Mouse (Mus musculus) kidney, embryonic 14.5 days (tissue): Measurements from ENCODE around the gene Wdr63. TPM values are rescaled to one million over a fixed set of nuclear protein-coding genes. Genes with fewer than 3 reads are reported as not detected.

Experiments used
- ATAC-seq: fragments of 200-750 bp; cut with Nextera tagmentation; 2 replicates; pipeline ENCODE4 v1.8.0; 2017; ENCODE audit warnings: moderate number of reproducible peaks, mild to moderate bottlenecking, moderate TSS enrichment, moderate library complexity; ENCODE audit not compliant: low FRiP score, low TSS enrichment
- H3K27ac ChIP-seq: fragments of 300-500 bp; sonication (generic); 2 replicates; pipeline ENCODE4 v1.5.1; 2014; ENCODE audit warnings: low read depth, mild to moderate bottlenecking, low read length, moderate library complexity, mixed read lengths
- H3K27me3 ChIP-seq: fragments of 300-500 bp; sonication (generic); 2 replicates; pipeline ENCODE4 v1.6.1; 2014; ENCODE audit warnings: mild to moderate bottlenecking, low read length; ENCODE audit not compliant: control insufficient read depth, insufficient read depth
- H3K36me3 ChIP-seq: fragments of 300-500 bp; sonication (generic); 2 replicates; pipeline ENCODE4 v1.6.1; 2014; ENCODE audit warnings: low read length, mixed read lengths; ENCODE audit not compliant: control insufficient read depth, insufficient read depth
- H3K4me1 ChIP-seq: fragments of 300-500 bp; sonication (generic); 2 replicates; pipeline ENCODE4 v1.6.1; 2014; ENCODE audit warnings: low read length, mixed read lengths; ENCODE audit not compliant: control insufficient read depth, insufficient read depth
- H3K4me2 ChIP-seq: fragments of 300-500 bp; sonication (generic); replicated peaks from 2 replicates; pipeline ENCODE4 v1.6.1; 2014; ENCODE audit warnings: low read depth, mild to moderate bottlenecking, low read length
- H3K4me3 ChIP-seq: fragments of 300-500 bp; sonication (generic); 2 replicates; pipeline ENCODE4 v1.5.1; 2014; ENCODE audit warnings: mild to moderate bottlenecking, low read length
- H3K9ac ChIP-seq: fragments of 300-500 bp; sonication (generic); 2 replicates; pipeline ENCODE4 v1.6.1; 2014; ENCODE audit warnings: low read depth, mild to moderate bottlenecking, low read length, moderate library complexity
- H3K9me3 ChIP-seq: fragments of 300-500 bp; sonication (generic); 2 replicates; pipeline ENCODE4 v1.6.1; 2016; ENCODE audit warnings: low read length; ENCODE audit not compliant: control insufficient read depth
- WGBS: fragments of 180-500 bp; shearing (Covaris S2); extraction: QIAGEN DNeasy Blood & Tissue Kit; methylation state at CpG from one replicate; pipeline ENCODE4 v1.1.7; 2014; 5-methylcytosine and 5-hydroxymethylcytosine counted together
- polyA plus RNA-seq: library from polyadenylated mRNA; unstranded; fragments of >200 nt; fragmentation: Nextera tagmentation; extraction: Ambion mirVana; gene quantifications from 2 replicates; pipeline ENCODE4 v1.2.1, GENCODE M21; 2014

Gene Wdr63
- polyA plus RNA-seq, 1 experiment from 2014 or later: not detected

DNA sequence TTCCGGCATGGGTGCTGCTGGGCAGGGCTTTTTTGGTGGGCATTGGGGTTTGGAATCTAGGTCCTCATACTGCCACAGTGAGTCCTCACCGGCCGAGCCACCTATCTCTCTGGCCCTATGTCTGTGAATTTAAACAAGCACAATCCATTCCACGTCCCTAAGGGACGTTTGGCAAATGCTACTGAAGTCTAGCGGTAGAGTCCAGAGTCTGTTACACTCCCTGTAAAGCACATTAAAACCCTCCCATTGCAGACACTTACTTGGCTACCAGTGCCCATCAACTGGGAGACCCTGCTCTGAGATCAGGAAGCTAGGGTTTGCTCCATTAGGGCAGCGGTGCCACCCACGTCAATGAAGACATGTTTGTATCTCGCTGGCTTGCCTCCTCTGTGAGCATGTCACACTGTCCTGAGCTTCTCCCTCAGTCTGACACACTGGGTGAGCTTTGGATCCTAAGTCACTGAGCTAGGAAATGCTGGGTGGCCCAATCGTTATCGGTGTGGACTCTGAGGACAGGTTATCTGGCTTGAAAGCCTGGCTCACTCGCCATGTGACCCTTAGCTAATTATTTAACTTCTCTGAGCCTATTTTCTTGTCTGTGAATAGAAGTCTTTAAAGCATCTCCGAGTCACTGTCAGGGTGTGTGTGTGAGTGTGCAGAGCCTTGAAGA, 16.8 kb downstream of the Wdr63 start:
- Histone ChIP-seq H3K36me3 (no peaks in the 10 kb centered on the region), H3K27me3 (no peaks in the 10 kb centered on the region), H3K27ac (no peak overlapping the region), H3K4me2 (no peak overlapping the region), H3K4me1 (no peaks in the 10 kb centered on the region), H3K9ac (no peak overlapping the region), H3K9me3 (no peaks in the 10 kb centered on the region), H3K4me3 (no peak overlapping the region)
- no peak for ATAC-seq
- WGBS: 94% methylated on average over 13 of the region's 13 CpGs

GRCm38 (mm10) chr3:146080241-146080640, 27.7 kb downstream of the Wdr63 start:
- Histone ChIP-seq H3K4me2 (no peak overlapping the region), H3K4me1 (no peaks in the 10 kb centered on the region), H3K9ac (no peak overlapping the region), H3K9me3 (no peaks in the 10 kb centered on the region), H3K36me3 (no peaks in the 10 kb centered on the region), H3K4me3 (no peak overlapping the region), H3K27ac (no peak overlapping the region), H3K27me3 (no peaks in the 10 kb centered on the region)
- no peak for ATAC-seq
- 89% methylated on average over 12 of the region's 12 CpGs for WGBS

GRCm38 (mm10) chr3:146072780-146073179, 35.1 kb downstream of the Wdr63 start:
- H3K36me3 ChIP-seq: no peaks in the 10 kb centered on the region
- no peak overlapping the region for H3K4me2 ChIP-seq
- ATAC-seq: no peak
- WGBS: 71% methylated on average over 7 of the region's 7 CpGs
- no peak overlapping the region for H3K4me3 ChIP-seq
- H3K4me1 ChIP-seq: no peaks in the 10 kb centered on the region
- H3K9me3 ChIP-seq: no peaks in the 10 kb centered on the region
- no peak overlapping the region for H3K9ac ChIP-seq
- H3K27ac ChIP-seq: no peak overlapping the region
- no peaks in the 10 kb centered on the region for H3K27me3 ChIP-seq

DNA sequence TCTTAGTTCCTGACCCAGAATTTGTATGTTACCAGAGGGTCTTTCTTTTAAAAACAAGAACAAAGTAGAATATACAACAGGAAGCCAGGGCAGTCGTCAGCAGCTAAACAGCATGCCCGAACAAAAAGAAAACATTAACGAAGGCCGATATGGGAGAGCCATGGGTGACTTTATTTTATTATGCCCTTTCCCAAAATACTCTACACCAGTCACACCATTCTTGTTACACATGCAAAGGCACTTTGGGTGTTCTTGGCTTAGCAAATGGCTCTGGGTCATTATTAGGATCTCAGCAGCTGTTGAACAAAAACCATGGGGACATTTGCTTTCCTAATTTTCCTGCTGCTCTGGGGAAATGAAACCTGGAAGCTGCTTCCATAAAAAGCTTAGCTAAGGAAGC, 38.7 kb downstream of the Wdr63 start:
- H3K4me1 ChIP-seq: no peaks in the 10 kb centered on the region
- H3K9ac ChIP-seq: no peak overlapping the region
- ATAC-seq: no peak
- H3K27me3 ChIP-seq: no peaks in the 10 kb centered on the region
- no peak overlapping the region for H3K4me3 ChIP-seq
- H3K4me2 ChIP-seq: no peak overlapping the region
- no peak overlapping the region for H3K27ac ChIP-seq
- no peaks in the 10 kb centered on the region for H3K36me3 ChIP-seq
- no peaks in the 10 kb centered on the region for H3K9me3 ChIP-seq
- WGBS: 58% methylated on average over 4 of the region's 4 CpGs

GRCm38 (mm10) chr3:146063146-146063545, 44.8 kb downstream of the Wdr63 start:
- H3K9me3 ChIP-seq: no peaks in the 10 kb centered on the region
- H3K27me3 ChIP-seq: no peaks in the 10 kb centered on the region
- no peak overlapping the region for H3K4me3 ChIP-seq
- no peak overlapping the region for H3K27ac ChIP-seq
- no peak overlapping the region for H3K9ac ChIP-seq
- no peak for ATAC-seq
- no peaks in the 10 kb centered on the region for H3K36me3 ChIP-seq
- no peak overlapping the region for H3K4me2 ChIP-seq
- WGBS: 86% methylated on average over 11 of the region's 11 CpGs
- H3K4me1 ChIP-seq: no peaks in the 10 kb centered on the region

DNA sequence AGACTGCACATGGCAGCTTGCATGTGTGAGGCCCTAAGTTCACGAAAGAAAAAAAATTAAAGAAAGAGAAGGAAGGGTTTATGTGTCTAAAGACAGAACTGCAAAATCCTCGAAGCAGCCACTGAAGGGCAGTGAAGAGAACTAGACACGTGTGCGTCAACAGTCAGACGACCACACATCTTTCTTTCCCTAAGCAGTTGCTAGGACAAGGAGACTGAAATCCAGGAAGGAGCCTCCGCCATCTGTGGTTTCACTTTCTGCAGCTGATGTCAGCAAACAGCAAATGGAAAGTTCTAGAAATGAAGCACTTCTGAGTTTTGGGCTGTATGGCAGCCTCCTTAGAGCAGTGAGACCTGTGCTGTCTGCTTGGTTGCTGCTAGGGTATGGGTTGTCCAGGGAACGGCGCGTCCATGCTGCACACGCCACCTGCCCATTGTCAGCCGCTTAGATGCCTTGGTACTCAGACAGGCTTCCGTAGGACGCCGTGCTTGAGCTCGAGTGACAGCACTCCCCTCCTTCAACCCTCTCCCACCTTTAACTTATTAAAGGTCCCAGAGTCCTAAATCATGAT, 48.5 kb downstream of the Wdr63 start:
- Histone ChIP-seq H3K4me2 (no peak overlapping the region), H3K4me1 (no peaks in the 10 kb centered on the region), H3K27me3 (no peaks in the 10 kb centered on the region), H3K9ac (no peak overlapping the region), H3K4me3 (no peak overlapping the region), H3K36me3 (no peaks in the 10 kb centered on the region), H3K9me3 (no peaks in the 10 kb centered on the region), H3K27ac (no peak overlapping the region)
- WGBS: 63% methylated on average over 15 of the region's 15 CpGs
- no peak for ATAC-seq

DNA sequence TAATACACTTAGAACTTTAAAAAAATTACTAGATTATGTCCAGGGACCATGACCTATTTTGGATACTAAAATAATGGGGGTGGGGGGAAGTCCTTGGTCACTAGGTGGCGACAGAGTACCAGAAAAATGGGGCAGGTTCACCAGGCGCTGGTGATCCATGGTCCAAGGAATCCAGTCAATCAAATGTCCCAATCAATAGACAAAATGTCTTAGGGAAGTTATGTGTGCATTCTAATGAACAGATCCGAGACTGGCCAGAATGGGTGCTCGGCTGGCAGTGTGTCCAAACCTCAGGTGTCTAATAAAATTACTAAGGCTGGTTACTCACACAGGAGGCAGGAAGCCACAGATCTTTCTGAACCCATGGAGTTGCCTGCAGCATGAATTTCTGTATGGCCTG, 49.7 kb downstream of the Wdr63 start:
- Histone ChIP-seq H3K9ac (no peak overlapping the region), H3K9me3 (no peaks in the 10 kb centered on the region), H3K27ac (no peak overlapping the region), H3K36me3 (no peaks in the 10 kb centered on the region), H3K27me3 (no peaks in the 10 kb centered on the region), H3K4me3 (no peak overlapping the region), H3K4me1 (no peaks in the 10 kb centered on the region), H3K4me2 (no peak overlapping the region)
- WGBS: 20% methylated on average over 4 of the region's 4 CpGs
- 0 out of 2 replicates have a peak, but pooled peaks have one; percentile 20 for ATAC-seq

DNA sequence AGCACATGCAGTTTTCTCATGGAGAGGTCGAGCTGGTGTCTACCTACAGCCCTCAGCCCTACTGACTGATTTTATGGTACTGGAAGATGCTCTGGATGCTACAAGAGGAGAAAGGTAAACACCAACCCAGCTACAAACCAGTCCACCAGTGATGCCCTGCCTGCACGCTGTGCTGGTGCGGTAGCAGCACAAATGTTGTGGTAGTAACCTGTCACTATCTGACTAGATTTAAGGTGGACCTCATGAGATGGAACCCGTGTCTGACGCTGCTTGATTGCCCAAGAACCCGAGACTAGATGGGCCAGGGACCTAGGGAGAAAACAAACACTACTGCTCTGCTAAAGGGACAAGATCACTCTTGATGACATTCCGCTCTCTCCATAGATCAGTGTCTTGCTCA, 50.8 kb downstream of the Wdr63 start:
- ATAC-seq: no peak
- WGBS: 70% methylated on average over 7 of the region's 7 CpGs

DNA sequence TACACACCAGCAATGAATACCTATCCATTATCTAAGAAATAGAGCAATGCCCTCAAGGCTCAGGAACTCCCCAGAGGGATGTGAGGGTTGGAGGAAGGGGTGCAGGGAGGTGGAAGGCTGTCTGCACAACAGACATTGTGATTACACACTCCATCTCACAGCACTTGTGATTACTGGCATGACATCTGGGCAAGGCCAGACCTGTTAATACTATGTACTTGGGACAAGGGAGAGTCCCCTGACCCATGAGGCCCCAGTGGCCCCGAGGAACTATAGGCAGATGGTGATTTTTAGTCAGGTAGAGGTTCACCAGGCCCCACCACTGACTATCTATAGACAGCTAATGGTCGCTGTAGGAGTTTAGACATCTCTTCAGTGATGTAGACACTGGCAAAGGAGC, 54.1 kb downstream of the Wdr63 start:
- Histone ChIP-seq H3K27ac (no peak overlapping the region), H3K36me3 (no peaks in the 10 kb centered on the region), H3K9ac (no peak overlapping the region)

More for the DNA sequence above, 50.8 kb downstream of the Wdr63 start:
- no peaks in the 10 kb centered on the region for H3K27me3 ChIP-seq
- no peaks in the 10 kb centered on the region for H3K9me3 ChIP-seq
- no peak overlapping the region for H3K4me2 ChIP-seq
- H3K27ac ChIP-seq: no peak overlapping the region
- no peaks in the 10 kb centered on the region for H3K4me1 ChIP-seq
- no peaks in the 10 kb centered on the region for H3K36me3 ChIP-seq
- no peak overlapping the region for H3K9ac ChIP-seq
- H3K4me3 ChIP-seq: no peak overlapping the region

More for the DNA sequence above, 54.1 kb downstream of the Wdr63 start:
- no peaks in the 10 kb centered on the region for H3K27me3 ChIP-seq
- 75% methylated on average over 2 of the region's 2 CpGs for WGBS
- H3K4me2 ChIP-seq: no peak overlapping the region
- no peak for ATAC-seq
- no peak overlapping the region for H3K4me3 ChIP-seq
- H3K4me1 ChIP-seq: no peaks in the 10 kb centered on the region
- no peaks in the 10 kb centered on the region for H3K9me3 ChIP-seq
